Mouse (Mus musculus): ENCODE results near the gene Usp46.

GRCm38 (mm10) chr5:74092833-74093555 lies 24.8 kb upstream of the Usp46 start:
- peak; percentile 96 for TF ChIP-seq POLR2A (IDR thresholded peaks at IDR 0.05; ENCODE audit: extremely low read depth, insufficient read depth, low read length)
- TF ChIP-seq CTCF (IDR thresholded peaks at IDR 0.05; ENCODE audit: low read depth, low read length) = no peak

Measured in liver, adult 2 months (tissue).